In genomic region chr1:43941476-43942217, GRCm38 (mm10) we compare ENCODE assay signal across 20 mouse cellular contexts. TPM values are rescaled to one million over a fixed set of nuclear protein-coding genes. Genes with fewer than 3 reads are reported as not detected.
DNase-seq lines count a peak whose midpoint lies in the region; ATAC-seq and TF ChIP-seq lines count a peak whose summit lies in the region.
"Had no signal": no experiment of that assay in that cellular context is flagged by ENCODE, and none has a peak within 500 bp of the region (broad histone marks: within the 10 kb centered on the region; RNA-seq: fewer than 3 reads in every experiment).

No protein-coding gene starts in this region.

- H3K27ac ChIP-seq in liver, embryonic 15.5 days (replicated peaks), result 0 out of 2 replicates have a peak overlapping the region, but pooled peaks have one; percentile 0
- no peak overlapping the region for H3K27ac ChIP-seq in liver, embryonic 11.5 days (ENCODE audit: low read depth, low read length)
- peak overlapping the region; percentile 15; the same call in 1 of the 2 replicates for H3K27ac ChIP-seq in intestine, postnatal 0 days (ENCODE audit: low read depth, low read length)
- no peak overlapping the region for H3K27ac ChIP-seq in forebrain, embryonic 13.5 days
- H3K27ac ChIP-seq in gastrocnemius, adult 2 months, result no peak overlapping the region
- H3K27ac ChIP-seq: embryonic facial prominence, embryonic 12.5 days; heart, embryonic 10.5 days; hindbrain, embryonic 12.5 days had no signal

- H3K27me3 ChIP-seq in liver, embryonic 15.5 days, result no peaks in the 10 kb centered on the region
- no peaks in the 10 kb centered on the region for H3K27me3 ChIP-seq in liver, embryonic 11.5 days (replicated peaks; ENCODE audit: control insufficient read depth, insufficient read depth, low read length)
- H3K27me3 ChIP-seq in intestine, postnatal 0 days (replicated peaks; ENCODE audit: control insufficient read depth, insufficient read depth, low read length), result no peaks in the 10 kb centered on the region
- H3K27me3 ChIP-seq in forebrain, embryonic 13.5 days, result no peaks in the 10 kb centered on the region
- H3K27me3 ChIP-seq: CH12.LX; embryonic facial prominence, embryonic 12.5 days; hindbrain, embryonic 12.5 days had no signal

- intact Hi-C loops in gastrocnemius, adult 2 months (cut with DNase I), result no loop called here

- peaks cover 21% of the 10 kb centered on the region for H3K4me1 ChIP-seq in liver, embryonic 15.5 days (replicated peaks)
- no peaks in the 10 kb centered on the region; the same call in 1 of the 2 replicates for H3K4me1 ChIP-seq in liver, embryonic 11.5 days (replicated peaks; ENCODE audit: control insufficient read depth, insufficient read depth, low read length)
- no peaks in the 10 kb centered on the region for H3K4me1 ChIP-seq in intestine, postnatal 0 days (replicated peaks; ENCODE audit: control insufficient read depth, insufficient read depth, low read length)
- 0 out of 2 replicates have a peak, but pooled peaks cover under 1% of the 10 kb centered on the region for H3K4me1 ChIP-seq in forebrain, embryonic 13.5 days
- H3K4me1 ChIP-seq: heart, embryonic 10.5 days; hindbrain, embryonic 12.5 days had no signal

- H3K36me3 ChIP-seq in liver, embryonic 15.5 days (replicated peaks), result peaks cover 26% of the 10 kb centered on the region
- peaks cover 8% of the 10 kb centered on the region for H3K36me3 ChIP-seq in liver, embryonic 11.5 days (ENCODE audit: control insufficient read depth, insufficient read depth, low read length)
- H3K36me3 ChIP-seq in intestine, postnatal 0 days (ENCODE audit: control insufficient read depth, insufficient read depth), result peaks cover 20% of the 10 kb centered on the region
- H3K36me3 ChIP-seq in forebrain, embryonic 13.5 days (ENCODE audit: poor library complexity, severe bottlenecking), result peaks cover 28% of the 10 kb centered on the region

- ATAC-seq in liver, embryonic 15.5 days (ENCODE audit: insufficient read depth), result no peak
- no peak for ATAC-seq in liver, embryonic 11.5 days (replicated peaks; ENCODE audit: low FRiP score)
- 0 out of 2 replicates have a peak, but pooled peaks have one; percentile 38 for ATAC-seq in intestine, postnatal 0 days
- no peak for ATAC-seq in forebrain, embryonic 13.5 days
- ATAC-seq: forebrain, embryonic 14.5 days; hindbrain, embryonic 16.5 days had no signal

- H3K9me3 ChIP-seq in liver, embryonic 15.5 days (replicated peaks), result no peaks in the 10 kb centered on the region
- H3K9me3 ChIP-seq in liver, embryonic 11.5 days (ENCODE audit: control insufficient read depth, low read length), result no peaks in the 10 kb centered on the region
- H3K9me3 ChIP-seq in intestine, postnatal 0 days (ENCODE audit: control insufficient read depth), result no peaks in the 10 kb centered on the region
- H3K9me3 ChIP-seq in forebrain, embryonic 13.5 days (replicated peaks), result no peaks in the 10 kb centered on the region
- H3K9me3 ChIP-seq: embryonic facial prominence, embryonic 12.5 days; heart, embryonic 10.5 days; hindbrain, embryonic 12.5 days had no signal

- no peak overlapping the region for H3K4me3 ChIP-seq in liver, embryonic 15.5 days (replicated peaks)
- no peak overlapping the region for H3K4me3 ChIP-seq in liver, embryonic 11.5 days (ENCODE audit: low read depth, low read length)
- H3K4me3 ChIP-seq in intestine, postnatal 0 days (ENCODE audit: low read depth, low read length), result no peak overlapping the region
- H3K4me3 ChIP-seq in forebrain, embryonic 13.5 days, result no peak overlapping the region
- H3K4me3 ChIP-seq in gastrocnemius, adult 2 months, result no peak overlapping the region
- H3K4me3 ChIP-seq: embryonic facial prominence, embryonic 12.5 days; heart, embryonic 10.5 days; hindbrain, embryonic 12.5 days had no signal

- WGBS in liver, embryonic 15.5 days (ENCODE audit: insufficient replicate concordance), result 81% methylated on average over 7 of the region's 7 CpGs
- WGBS in liver, embryonic 11.5 days, result 92% methylated on average over 7 of the region's 7 CpGs
- WGBS in intestine, postnatal 0 days, result 63% methylated on average over 7 of the region's 7 CpGs
- WGBS in forebrain, embryonic 13.5 days, result 94% methylated on average over 7 of the region's 7 CpGs

- no peak for DNase-seq in liver, embryonic 11.5 days (ENCODE audit: low spot score)
- DNase-seq in ZHBTc4 (ENCODE audit: low read depth, low spot score), result peak; percentile 70
- no peak for DNase-seq in gastrocnemius, adult 2 months
- DNase-seq: adrenal gland, postnatal 14 days; cerebellum, adult 11-12 months; cerebellum, adult 9-10 months; cerebellum, postnatal 25 days; gastrocnemius, postnatal 36 days; heart, adult 18-20 months; heart, postnatal 10 days; heart, postnatal 4 days had no signal

- TF ChIP-seq CTCF in intestine, postnatal 0 days (IDR thresholded peaks at IDR 0.05; ENCODE audit: low read depth), result no peak
- no peak for TF ChIP-seq CTCF in gastrocnemius, adult 2 months (IDR thresholded peaks at IDR 0.05)

- no peak overlapping the region for H3K4me2 ChIP-seq in liver, embryonic 15.5 days
- no peak overlapping the region for H3K4me2 ChIP-seq in liver, embryonic 11.5 days
- peak overlapping the region; percentile 13; the same call in 1 of the 2 replicates for H3K4me2 ChIP-seq in intestine, postnatal 0 days (replicated peaks; ENCODE audit: low read depth)
- H3K4me2 ChIP-seq in forebrain, embryonic 13.5 days, result no peak overlapping the region
- H3K4me2 ChIP-seq: embryonic facial prominence, embryonic 12.5 days; hindbrain, embryonic 12.5 days had no signal

- H3K9ac ChIP-seq in liver, embryonic 15.5 days, result no peak overlapping the region
- H3K9ac ChIP-seq in liver, embryonic 11.5 days (ENCODE audit: low read depth, low read length), result no peak overlapping the region
- H3K9ac ChIP-seq in intestine, postnatal 0 days (ENCODE audit: low read depth, low read length), result no peak overlapping the region
- H3K9ac ChIP-seq in forebrain, embryonic 13.5 days, result no peak overlapping the region
- H3K9ac ChIP-seq: embryonic facial prominence, embryonic 12.5 days; hindbrain, embryonic 12.5 days had no signal

RNA-seq across cellular contexts. Expression of gene Tpp2, which starts 8.2 kb away (rescaled TPM):
- 23.6 and 24.4 TPM in 2 replicates for polyA plus RNA-seq in liver, embryonic 15.5 days (2015; fragmentation: Nextera tagmentation; extraction: Ambion mirVana)
- polyA plus RNA-seq in liver, embryonic 11.5 days (2014; fragmentation: Nextera tagmentation; extraction: Ambion mirVana), result 59.9 and 68.8 TPM in 2 replicates
- 18.8 and 20.5 TPM in 2 replicates for polyA plus RNA-seq in intestine, postnatal 0 days (2015; fragmentation: Nextera tagmentation; extraction: Ambion mirVana)
- polyA plus RNA-seq in forebrain, embryonic 13.5 days (2015; fragmentation: Nextera tagmentation; extraction: Ambion mirVana), result 59.8 and 65.8 TPM in 2 replicates
- 10 to 100 TPM; 39.9 to 40.5 TPM for total RNA-seq in gastrocnemius, adult 2 months (2021)

Comparison
In these comparisons a context has a peak if more than half of its experiments do, and no peak if none do; other contexts are left out.
1. H3K27ac ChIP-seq: peak in liver, embryonic 15.5 days (single experiment) and intestine, postnatal 0 days (single experiment); none in liver, embryonic 11.5 days (single experiment), forebrain, embryonic 13.5 days (single experiment) and gastrocnemius, adult 2 months (single experiment).